Mouse (Mus musculus) bone marrow, adult 2 months (tissue): Measurements from ENCODE around the gene Efcab11. TPM values are rescaled to one million over a fixed set of nuclear protein-coding genes. Genes with fewer than 3 reads are reported as not detected.

ENCODE experiments used
- H3K27ac ChIP-seq: fragments of 200-500 bp; 2 replicates; pipeline ENCODE4 v1.5.1; 2012; ENCODE audit warnings: low read depth, mild to moderate bottlenecking, control low read depth, inconsistent platforms, low read length; ENCODE audit not compliant: control insufficient read depth, poor library complexity, insufficient read depth
- H3K4me1 ChIP-seq: fragments of 200-500 bp; 2 replicates; pipeline ENCODE4 v1.6.1; 2011; ENCODE audit warnings: low read length; ENCODE audit not compliant: control insufficient read depth, insufficient read depth
- H3K4me3 ChIP-seq: fragments of 200-500 bp; replicated peaks from 2 replicates; pipeline ENCODE3; 2011; ENCODE audit warnings: mild to moderate bottlenecking, low read depth, low read length, control low read depth; ENCODE audit not compliant: control insufficient read depth
- CTCF ChIP-seq: fragments of 200-500 bp; IDR thresholded peaks from 2 replicates; pipeline ENCODE4 v1.5.1; 2011; ENCODE audit warnings: low read length, control low read depth; ENCODE audit not compliant: control insufficient read depth, insufficient read depth
- POLR2A ChIP-seq: fragments of 200-500 bp; IDR thresholded peaks from 2 replicates; pipeline ENCODE4 v1.6.1; 2011; ENCODE audit warnings: low read depth, mild to moderate bottlenecking, control low read depth, low read length, borderline replicate concordance; ENCODE audit not compliant: control insufficient read depth
- WGBS: fragments of 180-500 bp; shearing (Covaris S2); methylation state at CpG from one replicate; pipeline ENCODE4 v1.1.7; 2018; 5-methylcytosine and 5-hydroxymethylcytosine counted together
- polyA plus RNA-seq: library from polyadenylated mRNA; stranded (reverse); fragments of >200 nt; gene quantifications from 2 replicates; pipeline ENCODE4 v1.2.4, GENCODE M21; 2011; ENCODE audit warnings: low replicate concordance; ENCODE audit not compliant: missing spikeins, insufficient read depth, insufficient read length

Efcab11 gene
- polyA plus RNA-seq, 1 experiment, result 7.1 TPM

DNA sequence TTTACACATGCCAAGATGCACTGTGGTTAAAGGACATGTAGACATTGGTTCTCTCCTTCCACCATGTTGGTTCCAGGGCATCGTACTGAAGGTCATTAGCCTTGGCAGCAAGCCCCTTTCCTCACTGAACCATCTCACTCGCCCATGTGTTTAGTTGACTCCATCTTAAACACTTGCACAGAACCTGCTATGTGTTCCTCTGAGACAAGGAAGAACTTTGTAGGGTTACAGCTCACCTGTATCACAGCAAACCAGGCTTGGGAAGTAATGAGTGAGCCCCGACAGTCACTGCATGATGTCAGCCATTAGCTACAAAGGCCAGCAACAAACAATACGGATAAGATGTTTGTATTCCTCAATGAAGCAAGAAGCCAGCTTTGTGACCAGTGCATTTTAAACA lies 13.6 kb upstream of the Efcab11 start:
- 84% methylated on average over 4 of the region's 4 CpGs for WGBS
- TF ChIP-seq CTCF (no peak), POLR2A (no peak)
- Histone ChIP-seq H3K27ac (no peak overlapping the region), H3K4me3 (no peak overlapping the region), H3K4me1 (peaks cover under 1% of the 10 kb centered on the region)

DNA sequence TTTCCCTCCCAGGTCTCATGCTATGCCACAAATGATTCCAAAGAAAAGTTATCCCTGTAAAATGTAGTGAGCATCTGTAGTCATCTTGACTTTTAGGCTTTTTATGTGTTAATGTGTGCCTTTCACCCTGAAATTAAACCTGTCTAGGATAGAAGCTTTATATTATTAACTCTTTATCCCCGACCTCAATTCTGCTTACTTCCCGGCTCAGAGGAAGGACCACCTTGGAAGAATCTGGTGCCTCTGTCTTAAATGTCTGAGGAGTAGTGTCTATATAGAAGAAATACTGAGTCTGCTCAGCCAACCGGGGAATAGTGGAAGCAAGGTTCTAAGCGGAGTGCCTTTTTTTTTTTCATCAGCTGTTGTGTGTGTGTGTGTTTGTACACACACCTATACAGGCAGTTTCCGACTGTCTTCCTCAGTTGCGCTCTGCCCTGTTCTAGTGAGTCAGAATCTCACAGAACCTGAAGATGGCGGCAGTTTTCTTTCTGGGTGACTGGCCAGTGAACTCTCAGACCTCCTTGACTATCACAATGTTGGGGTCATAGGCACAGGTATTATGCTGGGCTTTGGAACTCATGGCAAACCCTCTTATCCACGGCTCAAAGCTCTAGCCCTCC lies 1.2 kb upstream of the Efcab11 start:
- peak overlapping the region; percentile 94 for H3K4me3 ChIP-seq
- peaks cover 2% of the 10 kb centered on the region; the same call in 1 of the 2 replicates for H3K4me1 ChIP-seq
- TF ChIP-seq CTCF (no peak), POLR2A (no peak)
- no peak overlapping the region for H3K27ac ChIP-seq
- 56% methylated on average over 8 of the region's 8 CpGs for WGBS

DNA sequence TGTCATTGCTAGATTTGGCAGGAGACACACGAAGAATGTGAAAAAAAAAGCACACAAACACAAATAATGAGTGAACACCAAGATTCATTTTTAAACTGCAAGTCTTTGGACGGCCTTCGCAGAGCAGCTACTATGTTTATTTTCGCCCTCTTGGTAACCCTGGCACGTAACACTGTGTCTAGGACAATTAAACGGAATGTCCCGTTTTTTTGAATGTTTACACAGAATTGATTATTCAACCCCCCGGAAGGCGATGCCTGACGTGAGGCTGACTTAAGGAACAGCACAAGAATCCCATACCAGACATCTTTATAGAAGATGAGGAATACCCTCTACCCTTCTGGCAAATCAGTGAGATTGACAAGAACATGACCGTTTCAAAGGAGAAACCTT lies 530 bp downstream of the Efcab11 start:
- Histone ChIP-seq H3K27ac (peak overlapping the region; percentile 73), H3K4me3 (peak overlapping the region; percentile 82), H3K4me1 (peaks cover 2% of the 10 kb centered on the region; the same call in 1 of the 2 replicates)
- TF ChIP-seq POLR2A (no peak), CTCF (no peak)
- WGBS, result under 1% methylated on average over 11 of the region's 11 CpGs

DNA sequence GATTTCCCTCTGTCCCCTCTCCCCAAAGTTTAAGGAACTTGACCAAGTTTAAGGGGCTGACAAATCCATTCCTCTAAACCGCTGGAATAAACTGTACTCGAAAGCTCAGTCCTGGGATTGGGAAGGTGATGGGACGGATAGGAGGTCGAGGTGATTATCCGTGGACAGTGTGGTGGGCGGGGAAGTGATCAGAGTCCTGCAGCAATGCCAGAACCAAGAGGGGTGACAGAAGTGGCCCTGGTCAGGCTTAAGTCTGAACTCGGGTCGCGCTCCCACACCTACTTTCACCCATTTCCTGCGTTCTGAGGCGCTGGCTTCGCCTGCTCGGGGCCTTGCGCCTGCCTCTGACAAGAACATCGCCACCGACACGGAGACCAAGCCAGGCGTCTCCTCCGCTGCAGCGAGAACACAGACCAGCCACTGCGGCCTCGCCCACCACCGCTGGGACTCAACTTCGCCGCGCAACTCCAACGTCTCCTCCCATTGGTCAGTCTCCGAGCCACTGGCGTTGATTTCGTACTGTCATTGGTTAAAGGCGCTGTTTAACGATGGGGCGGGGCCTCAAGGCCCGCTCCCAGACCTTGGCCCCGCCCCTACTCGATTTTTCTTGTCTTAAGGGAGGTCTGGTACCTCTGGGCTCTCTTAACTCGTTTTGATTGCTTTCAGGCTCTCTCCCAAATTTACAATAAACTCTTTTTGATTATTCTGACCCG lies 1.1 kb downstream of the Efcab11 start:
- WGBS, result under 1% methylated on average over 38 of the region's 38 CpGs
- Histone ChIP-seq H3K27ac (peak overlapping the region; percentile 50; the same call in 1 of the 2 replicates), H3K4me1 (peaks cover 2% of the 10 kb centered on the region; the same call in 1 of the 2 replicates), H3K4me3 (peak overlapping the region; percentile 82)
- no peak for TF ChIP-seq CTCF
- TF ChIP-seq POLR2A, result peak; percentile 90

DNA sequence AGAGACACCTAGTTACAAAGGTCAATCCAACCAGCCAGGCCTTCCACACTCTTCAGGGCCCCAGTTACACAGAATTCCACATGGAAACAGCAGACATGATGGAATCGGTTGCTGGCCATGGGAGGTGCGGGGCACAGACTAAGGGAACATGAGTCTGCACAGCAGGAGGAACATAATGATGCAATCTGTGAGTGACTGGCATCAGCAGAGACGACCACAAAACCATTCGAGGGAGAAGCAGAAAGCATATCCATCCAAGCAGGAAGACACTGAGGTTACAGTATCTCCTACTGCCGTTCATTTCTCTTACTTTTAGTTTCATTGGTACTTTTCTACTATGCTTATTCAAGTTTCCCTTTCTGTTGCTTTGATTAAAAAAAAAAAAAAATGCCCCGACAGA lies 9.6 kb downstream of the Efcab11 start:
- Histone ChIP-seq H3K4me3 (no peak overlapping the region), H3K27ac (no peak overlapping the region), H3K4me1 (no peaks in the 10 kb centered on the region; the same call in 1 of the 2 replicates)
- TF ChIP-seq POLR2A, result no peak
- TF ChIP-seq CTCF, result no peak
- WGBS, result 5% methylated on average over 6 of the region's 6 CpGs

DNA sequence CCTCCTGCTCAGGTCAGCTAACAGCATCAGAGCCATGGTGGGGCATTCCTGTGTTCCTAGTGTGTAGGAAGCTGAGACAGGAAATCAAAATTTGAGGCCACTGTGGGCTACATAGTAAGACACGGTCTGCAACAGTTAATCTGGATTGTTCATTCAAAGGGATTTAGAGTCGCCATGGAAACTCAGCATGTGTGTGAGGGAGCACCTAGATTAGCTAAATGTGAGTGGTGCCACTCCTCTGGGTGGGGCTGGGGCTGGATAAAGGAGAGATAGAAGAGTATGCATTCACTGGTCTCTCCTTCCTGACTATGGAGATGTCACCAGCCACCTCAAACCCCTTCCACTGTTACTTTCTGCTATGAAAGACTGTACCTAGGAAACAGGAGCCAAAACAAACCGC lies 10.8 kb downstream of the Efcab11 start:
- WGBS, result 67% methylated on average over 3 of the region's 3 CpGs

DNA sequence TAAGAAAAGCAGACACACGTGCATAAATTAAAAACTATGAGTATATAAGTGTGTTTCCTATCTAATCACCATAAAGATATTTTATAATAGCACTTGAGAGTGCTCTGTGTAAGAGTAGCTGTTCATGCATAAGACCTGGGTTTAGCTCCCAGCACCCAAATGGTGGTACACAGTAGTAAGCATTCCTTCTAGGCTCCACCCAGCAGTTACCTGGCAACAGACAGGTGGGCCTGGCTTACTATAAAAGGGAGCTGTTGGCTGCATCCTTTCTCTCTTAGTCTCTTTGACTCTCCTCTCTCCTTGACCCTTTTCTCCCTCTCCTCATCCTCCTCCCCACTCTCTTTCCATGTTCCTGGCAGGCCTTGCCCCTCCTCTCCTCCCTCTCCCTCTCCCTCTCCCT lies 15.4 kb downstream of the Efcab11 start:
- 74% methylated on average over 1 of the region's 1 CpGs for WGBS
- Histone ChIP-seq H3K27ac (no peak overlapping the region), H3K4me1 (no peaks in the 10 kb centered on the region), H3K4me3 (no peak overlapping the region)
- TF ChIP-seq POLR2A, result no peak
- TF ChIP-seq CTCF, result no peak

More for the DNA sequence above, 10.8 kb downstream of the Efcab11 start:
- no peak overlapping the region for H3K4me3 ChIP-seq
- TF ChIP-seq POLR2A (no peak), CTCF (no peak)
- H3K27ac ChIP-seq, result no peak overlapping the region
- H3K4me1 ChIP-seq, result no peaks in the 10 kb centered on the region; the same call in 1 of the 2 replicates

DNA sequence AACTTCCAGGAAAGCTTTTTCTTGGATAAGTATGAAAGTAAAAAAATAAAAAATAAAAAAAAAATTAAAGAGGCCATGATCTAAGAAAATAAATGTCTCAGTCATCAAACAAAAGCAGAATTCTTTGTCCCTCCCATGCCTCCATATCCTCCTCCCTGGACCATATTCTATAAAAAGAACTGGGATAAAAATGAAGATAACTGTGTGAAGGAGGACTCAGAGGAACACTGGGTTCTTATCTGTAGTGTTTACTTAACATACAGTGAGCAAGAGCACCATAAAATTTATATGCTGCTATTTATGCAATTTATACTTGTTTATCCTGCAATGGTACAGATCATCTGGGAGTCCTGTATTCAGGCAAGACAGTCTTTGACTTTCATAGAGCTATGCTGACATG lies 19.6 kb downstream of the Efcab11 start:
- TF ChIP-seq CTCF (no peak), POLR2A (no peak)
- no peak overlapping the region for H3K27ac ChIP-seq
- H3K4me3 ChIP-seq, result no peak overlapping the region
- no peaks in the 10 kb centered on the region for H3K4me1 ChIP-seq
